Mouse (Mus musculus) CH12F3 (cell line): ENCODE data around the gene Tmem120b.

ENCODE experiments used
- in situ Hi-C: fragments of 300-500 bp; cut with MboI; formaldehyde crosslinking; loops from 2 replicates; pipeline ENCODE4 v1.14.3; 2020; ENCODE audit warnings: low sequenced_read_pairs

Gene Tmem120b

DNA sequence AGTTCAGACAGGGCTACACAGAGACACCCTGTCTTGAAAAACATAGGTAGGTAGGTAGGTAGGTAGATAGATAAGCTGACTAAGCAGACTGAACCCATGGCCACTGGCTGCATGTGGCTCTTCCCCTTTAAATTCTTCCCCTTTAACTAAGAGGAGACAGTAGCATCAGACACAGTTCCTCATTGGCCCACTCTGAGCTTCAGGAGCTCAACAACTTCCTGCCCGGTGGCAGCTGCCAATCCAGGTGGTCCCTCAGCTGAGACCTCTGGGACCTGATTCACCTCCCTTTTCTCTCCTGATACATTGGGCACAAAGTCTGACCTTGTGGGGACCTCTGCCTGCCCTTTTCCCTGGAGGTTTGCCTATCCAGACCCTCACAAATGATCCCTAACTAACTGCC is 84.7 kb downstream of the Tmem120b start:
- in situ Hi-C loops = no loop called here

DNA sequence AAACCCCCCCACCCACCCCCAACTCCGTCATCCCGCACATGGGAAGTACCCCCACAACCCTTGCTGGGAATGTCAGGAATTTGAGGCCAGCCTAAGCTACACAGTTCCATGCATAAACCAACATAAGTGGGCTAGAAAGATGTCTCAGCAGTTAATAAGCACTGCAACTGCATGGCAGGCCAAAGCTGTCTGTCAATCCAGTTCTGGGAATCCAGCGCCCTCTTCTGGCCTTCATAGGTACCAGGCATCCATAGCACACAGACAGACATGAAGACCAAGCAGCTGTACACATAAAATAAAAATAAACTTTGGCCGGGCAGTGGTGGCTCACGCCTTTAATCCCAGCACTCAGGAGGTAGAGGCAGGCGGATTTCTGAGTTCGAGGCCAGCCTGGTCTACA is 87.2 kb downstream of the Tmem120b start:
- in situ Hi-C loops = no loop called here

DNA sequence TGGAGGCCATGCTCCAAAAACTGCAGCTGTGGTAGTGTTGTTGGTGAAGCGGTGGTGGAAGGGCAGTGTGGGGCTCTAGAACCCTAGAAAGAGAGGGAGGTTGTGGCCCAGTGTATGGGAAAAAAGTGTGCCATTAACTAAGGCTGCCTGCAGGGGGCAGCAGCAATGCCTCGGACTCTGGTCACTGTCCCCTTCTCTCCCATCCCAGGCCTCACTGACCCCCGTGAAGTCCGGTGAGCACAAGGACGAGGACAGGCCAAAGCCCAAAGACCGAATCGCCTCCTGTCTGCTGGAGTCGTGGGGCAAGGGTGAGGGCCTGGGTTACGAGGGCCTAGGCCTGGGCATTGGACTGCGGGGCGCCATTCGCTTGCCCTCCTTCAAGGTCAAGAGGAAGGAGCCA is 88.5 kb downstream of the Tmem120b start:
- in situ Hi-C loops = no loop called here

DNA sequence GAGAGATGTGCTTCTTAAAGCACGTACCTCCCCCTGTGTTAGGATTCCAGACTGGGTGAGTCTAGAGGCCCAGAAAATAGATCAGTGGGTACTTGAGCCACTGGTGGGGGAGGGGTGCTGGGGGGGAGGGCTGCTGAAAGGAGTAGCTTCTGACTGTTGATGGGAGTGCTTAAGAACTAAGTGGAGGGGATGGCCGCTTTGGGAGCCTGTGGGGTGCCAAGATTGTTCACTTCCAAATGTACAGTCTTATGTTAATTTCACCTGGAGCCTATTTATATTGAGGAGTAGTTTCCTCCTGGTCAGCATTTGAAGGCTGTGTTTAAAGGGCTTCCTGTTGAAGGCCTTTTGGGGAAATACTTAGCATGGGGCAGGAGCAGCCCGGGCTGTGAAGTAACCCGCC is 89.8 kb downstream of the Tmem120b start:
- in situ Hi-C loops = no loop called here

DNA sequence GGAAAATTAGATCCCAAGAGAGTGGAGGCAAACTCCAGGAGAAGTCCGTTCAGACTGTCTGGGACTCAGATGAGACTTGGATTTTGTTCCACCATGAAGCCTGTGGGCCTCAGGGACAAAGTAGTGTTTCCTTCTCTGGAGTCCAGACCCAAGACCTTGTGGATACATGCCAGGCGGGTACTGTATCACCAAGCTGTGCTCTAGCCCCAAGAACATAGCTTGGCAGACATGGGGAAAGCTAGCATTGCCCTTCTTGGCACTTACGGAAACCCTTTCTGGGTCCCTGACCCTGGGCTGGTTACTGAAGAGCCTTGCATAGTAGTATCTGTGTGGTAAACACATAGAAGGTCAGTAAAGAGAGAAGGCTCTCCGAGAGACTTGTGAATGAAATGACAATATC is 91.2 kb downstream of the Tmem120b start:
- in situ Hi-C loops = no loop called here

DNA sequence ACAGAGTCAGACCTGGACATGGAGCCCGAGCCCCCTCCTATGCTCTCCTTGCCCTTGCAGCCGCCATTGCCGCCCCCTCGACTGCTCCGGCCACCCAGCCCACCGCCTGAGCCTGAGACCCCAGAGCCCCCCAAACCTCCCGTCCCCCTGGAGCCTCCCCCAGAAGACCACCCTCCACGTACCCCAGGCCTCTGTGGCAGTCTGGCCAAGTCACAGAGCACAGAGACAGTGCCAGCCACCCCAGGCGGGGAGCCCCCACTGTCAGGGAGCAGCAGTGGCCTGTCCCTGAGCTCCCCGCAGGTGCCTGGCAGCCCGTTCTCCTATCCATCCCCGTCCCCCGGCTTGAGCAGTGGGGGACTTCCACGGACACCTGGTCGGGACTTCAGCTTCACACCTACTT is 91.7 kb downstream of the Tmem120b start:
- in situ Hi-C loops = no loop called here

DNA sequence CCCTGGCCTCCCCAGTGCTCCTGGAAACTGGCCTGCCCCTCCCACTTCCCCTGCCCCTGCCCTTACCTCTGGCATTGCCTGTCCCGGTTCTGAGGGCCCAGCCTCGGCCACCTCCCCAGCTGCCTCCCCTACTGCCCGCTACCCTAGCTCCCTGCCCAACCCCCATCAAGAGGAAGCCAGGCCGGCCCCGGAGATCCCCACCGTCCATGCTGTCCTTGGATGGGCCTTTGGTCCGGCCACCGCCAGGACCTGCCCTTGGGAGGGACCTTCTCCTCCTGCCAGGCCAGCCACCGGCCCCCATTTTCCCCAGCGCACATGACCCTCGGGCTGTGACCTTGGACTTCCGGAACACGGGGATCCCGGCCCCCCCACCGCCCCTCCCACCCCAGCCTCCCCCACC is 92.1 kb downstream of the Tmem120b start:
- in situ Hi-C loops = no loop called here

DNA sequence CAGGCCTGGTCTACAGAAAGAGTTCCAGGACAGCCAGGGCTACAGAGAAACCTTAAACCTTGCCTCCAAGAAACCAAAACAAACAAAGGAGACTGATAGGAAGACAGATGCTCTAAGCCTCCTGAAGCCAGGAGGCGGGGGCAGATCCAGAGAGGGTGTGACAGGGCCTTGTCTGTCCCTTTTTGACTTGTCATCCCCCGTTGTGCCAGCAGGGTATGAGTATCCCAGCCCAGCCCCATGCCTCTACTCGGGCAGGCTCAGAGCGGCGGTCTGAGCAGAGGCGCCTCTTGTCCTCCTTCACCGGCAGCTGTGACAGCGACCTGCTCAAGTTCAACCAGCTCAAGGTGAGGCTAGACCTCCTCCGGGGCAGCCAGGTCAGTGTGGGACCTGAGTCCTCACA is 94.7 kb downstream of the Tmem120b start:
- in situ Hi-C loops = no loop called here

DNA sequence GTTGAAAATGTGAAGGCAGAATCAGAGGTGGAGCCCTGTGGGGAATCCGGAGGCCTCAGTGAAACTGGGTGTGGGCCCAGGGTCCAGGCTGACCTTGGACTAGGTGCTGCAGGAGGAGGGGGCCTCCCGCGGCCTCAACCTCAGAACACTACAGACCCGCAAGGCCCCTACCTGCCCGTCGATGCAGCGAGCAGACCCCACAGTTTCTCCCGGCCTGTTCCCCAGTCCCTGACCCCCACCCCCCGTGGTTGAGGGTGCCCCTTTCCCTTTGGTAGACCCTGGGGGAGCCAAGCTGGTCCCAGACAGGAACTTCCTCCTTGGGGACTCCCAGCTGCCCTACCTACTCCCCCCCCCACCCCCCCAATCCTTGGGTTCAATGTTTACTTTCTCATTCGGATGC is 98.2 kb downstream of the Tmem120b start:
- in situ Hi-C loops = no loop called here
